Mouse (Mus musculus): ENCODE measurements around the gene Pxk.

Pxk gene

DNA sequence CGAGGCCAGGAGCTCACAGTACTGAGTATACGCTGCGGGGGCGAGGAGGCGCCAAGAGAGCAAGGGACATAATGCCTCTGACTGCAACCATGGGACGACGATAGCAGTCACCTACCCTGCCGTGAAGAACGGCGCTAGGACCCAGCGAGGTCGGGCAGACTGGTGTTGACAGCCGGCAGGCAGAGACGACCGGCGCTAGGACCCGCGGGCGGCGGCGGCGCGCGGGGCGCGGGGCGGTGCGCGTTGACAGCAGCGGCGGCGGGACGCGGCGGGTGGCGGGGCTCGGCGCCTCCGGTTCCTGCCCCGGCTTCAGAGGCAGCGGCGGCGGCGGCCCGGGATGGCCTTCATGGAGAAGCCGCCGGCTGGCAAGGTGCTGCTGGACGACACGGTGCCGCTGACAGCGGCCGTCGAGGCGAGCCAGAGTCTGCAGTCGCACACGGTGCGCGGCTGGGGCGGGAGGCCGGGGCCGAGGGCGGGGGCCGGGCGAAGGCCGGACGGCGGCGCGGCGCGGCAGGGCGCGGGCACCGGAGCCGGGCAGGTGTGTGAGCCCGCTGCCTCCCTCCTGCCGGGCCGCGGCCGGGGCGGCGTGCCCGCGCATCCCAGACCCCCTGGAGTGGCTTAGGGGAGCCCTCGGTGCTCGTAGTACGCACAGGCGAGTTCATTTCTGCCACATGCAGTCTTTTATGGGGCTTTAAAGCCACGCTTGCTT, at the start of gene Pxk:
TSS of gene Pxk (plus strand) at position 234 of the 709 bp plus-strand sequence.
- DNase-seq, result peak; percentile 95

DNA sequence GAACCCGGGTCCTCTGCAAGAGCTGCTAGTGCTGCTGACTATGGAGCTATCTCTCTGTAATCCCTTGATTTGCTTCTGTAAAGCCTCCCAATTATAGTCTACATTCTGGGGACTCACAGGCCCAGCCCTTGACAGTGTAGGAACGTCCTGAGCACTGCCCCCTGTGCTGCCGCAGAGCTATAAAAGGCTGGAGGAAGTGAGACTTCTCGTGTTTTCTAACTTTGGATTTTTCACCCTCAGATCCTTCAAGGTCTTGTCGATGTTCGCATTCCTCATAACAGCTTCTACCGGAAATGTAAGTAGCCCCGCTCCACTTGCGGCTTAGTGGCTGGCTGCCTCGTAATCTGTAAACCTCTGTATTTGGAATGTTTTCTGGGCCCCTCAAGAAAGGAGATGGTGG, 48.7 kb upstream of the Pxk start:
- DNase-seq, result no peak

DNA sequence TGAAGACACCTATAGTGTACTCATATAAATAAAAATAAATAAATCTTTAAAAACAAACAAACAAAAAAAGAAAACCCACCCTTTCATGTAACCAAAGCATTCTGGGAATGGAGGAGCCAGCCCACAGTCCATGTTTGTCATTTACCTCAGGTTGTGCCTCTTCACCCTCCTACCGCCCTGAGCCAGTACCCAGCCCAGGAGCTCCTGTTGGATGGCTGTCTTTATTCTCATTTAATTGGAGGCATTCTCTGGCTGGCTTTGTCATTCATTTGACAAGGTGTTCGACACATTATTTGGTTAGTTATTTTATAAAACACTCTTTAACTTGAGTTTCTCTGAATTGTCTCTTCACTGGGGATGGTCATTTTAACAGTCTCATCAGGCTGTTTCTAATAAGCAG, 46.1 kb upstream of the Pxk start:
- no peak for DNase-seq

DNA sequence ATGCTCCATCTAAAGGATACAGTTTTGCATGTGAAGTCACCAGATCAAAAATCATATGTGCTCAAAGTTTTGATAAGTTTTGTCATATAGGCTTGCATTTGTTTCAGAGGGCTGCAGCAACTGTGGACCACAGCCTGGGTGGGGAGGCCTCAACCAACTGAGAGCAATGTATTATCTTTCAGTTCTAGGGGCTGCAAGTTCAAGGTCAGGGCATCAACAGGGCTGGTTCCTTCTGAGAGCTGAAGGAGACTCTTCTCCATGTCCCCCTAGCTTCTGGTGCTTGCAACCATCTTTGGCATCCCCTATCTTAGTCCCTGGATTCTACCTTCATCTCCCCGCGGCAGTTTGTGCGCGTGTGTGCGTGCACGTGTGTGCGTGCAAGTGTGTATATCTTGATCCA, 45.4 kb upstream of the Pxk start:
- DNase-seq, result no peak

DNA sequence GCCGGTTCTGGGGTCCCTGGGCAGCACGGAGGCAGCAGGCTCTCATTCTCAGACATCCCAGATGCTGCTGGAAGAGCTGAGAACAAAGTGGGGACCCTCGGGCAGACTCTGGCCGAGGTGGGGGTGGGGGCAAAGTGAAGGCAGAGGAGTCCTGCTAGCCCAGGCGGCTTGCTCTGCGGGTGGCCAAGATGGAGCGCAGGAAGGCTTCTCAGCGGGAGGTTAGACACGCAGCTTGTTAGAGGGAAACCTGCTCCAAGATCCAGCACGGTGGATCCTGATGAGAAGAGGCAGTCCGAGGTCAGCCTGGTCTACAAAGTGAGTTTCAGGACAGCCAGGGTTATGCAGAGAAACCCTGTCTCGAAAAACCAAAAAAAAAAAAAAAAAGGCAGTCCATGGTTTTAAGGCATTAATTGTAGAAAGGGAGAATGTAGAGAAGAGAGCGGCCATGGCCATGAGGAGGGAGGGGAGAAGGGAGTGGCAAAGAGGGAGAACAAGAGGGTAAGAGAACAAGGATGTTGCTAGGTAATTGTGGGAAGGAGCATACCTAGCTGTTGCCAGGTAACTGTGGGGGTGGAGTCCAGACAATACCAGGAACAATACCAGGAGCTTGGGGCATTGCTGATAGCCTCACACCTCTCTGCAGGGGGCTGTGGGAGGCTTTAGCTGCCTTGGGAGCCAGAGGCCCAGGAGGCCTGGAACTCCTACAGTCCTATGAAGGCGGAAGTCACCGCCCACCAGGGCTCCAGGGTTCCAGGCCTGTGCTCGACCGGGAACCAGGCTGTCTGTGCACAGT, 43.5 kb upstream of the Pxk start:
- no peak for DNase-seq

DNA sequence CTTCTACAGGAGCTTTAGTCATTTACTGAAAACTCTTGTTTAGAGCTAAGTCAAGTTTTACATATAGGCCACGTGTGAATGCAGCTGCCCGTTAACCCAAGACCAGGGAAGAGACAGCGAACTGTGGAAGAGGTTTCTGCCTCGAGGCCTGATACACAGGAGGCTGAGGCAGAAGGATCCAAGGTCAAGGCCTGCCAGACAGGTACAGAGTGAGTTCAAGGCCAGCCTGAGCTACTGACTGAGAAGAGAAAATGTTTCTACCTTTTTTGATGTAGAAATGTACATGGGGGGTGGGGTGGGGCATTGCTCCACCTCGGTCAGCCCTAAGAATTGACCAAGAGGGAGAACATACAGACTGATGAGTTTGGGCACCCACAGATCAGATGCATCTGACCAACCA, 41.9 kb upstream of the Pxk start:
- no peak for DNase-seq

DNA sequence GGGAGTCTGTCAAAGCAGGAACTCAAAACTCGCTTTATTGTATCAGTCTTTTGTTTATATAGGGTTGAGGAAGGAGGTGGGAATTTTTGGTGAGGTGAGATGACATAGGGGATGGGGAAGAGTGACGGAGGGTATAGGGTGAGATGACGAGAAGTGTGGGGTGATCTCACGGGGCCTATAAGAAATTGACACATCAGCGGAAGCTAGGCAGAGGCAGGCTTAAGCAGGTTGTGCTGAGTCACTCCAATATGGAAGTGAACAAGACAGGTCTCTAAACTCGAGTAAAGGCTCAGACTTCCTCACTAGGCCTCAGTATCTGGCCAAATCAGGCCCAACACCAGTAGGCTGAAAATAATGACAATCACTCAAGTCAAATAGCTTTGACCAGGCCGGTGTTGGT, 38.1 kb upstream of the Pxk start:
- no peak for DNase-seq

DNA sequence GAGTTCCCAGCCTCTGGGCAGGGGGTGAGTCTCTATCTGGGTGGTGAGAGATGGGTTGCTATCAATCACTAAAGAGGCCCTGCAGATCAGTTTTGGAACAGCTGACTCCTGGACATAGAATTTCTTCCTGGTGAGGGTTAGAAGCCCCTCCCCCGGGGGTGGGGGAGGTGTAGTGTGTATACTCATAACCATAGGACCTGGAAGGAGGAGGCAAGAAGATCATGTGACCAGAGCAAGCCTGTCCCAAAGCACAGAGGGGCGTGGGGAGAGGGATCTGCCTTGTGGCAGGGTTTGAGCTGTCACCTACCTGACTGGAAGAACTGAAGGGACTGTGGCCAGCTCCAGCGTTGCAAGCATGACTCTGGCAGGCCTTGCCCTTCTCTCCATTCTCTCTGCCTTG, 35.9 kb upstream of the Pxk start:
- DNase-seq, result peak in 1 of 2 experiments; percentile 14

DNA sequence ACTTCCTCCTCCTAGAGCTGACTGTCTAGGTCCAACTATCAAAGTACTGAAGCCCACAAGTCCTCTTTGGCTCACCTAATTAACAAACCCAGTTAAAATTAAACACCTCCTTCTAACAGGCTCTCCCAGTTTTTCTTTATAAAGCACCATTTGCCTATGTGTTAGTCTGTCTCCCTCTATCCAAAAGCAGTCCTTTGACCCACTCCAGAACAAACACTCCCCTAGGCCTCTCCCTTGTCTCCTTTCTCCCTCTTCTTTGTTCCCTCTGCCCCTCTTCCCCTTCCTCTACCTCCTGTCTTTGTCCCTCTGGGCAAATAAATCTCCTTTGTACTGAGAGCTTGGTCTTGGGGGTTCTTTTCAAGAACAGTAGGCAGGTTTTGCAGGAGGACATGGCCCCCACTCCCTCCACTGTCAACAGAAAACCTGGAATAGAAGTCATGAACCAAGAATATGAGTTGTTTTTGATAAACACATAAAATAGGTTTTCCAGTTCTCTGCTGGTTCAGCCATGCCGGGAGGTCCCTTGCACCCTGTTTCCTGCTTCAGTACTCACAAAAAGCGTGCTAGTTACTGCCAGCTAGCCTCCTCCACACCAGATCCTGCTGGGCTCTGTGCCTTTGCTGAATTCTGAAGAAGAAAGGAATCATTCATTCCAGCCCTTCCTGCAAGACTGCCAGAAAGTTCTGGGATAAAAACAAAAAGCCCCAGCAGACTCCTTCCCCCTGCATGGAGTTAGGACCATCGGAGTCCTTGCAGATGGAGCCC, 35.3 kb upstream of the Pxk start:
- peak in 1 of 2 experiments; percentile 22 for DNase-seq

DNA sequence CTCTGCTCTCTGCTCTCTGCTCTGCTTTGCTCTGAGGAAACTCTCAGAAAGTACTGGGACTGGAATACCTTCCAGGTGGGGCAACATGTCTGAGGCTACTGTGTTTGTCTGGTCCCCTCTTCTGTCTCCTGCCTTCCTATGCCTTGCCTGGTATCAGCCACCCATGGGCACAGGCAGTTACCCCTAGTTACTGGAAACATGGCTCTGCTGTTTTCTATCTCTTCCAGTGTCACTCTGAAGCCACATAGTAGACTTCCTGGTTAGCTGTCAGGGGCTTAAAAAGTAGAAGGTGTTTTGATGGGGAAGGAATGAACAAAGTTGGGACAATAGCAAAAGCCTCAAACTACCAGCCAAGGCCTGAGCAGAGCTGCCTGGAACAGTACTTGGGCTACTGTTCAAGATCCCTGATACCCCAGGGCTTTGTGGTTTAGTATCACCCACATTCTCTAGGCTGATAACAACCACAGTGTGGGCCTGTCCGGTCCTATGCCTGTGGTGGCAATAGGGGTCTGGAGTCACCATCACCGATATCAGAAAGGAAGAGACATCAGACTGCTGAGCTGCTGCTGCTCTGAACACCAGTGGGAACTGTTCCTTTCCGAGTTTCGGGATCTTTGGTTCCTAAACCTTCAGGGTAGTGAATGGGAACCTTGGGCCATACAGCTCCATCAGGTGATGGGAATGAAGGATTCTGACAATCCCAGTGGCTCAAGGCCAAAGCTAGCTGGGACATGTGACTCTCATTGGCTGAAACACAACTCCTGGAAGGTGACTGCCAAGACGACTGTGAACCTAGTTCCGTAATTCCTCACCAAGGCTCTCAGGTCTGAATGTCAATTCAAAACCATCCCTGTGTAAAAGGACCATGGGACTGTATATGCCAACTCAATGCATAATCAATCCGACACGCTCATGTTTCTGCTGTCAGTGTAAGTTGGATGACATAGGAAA, 33.9 kb upstream of the Pxk start:
- DNase-seq, result no peak

DNA sequence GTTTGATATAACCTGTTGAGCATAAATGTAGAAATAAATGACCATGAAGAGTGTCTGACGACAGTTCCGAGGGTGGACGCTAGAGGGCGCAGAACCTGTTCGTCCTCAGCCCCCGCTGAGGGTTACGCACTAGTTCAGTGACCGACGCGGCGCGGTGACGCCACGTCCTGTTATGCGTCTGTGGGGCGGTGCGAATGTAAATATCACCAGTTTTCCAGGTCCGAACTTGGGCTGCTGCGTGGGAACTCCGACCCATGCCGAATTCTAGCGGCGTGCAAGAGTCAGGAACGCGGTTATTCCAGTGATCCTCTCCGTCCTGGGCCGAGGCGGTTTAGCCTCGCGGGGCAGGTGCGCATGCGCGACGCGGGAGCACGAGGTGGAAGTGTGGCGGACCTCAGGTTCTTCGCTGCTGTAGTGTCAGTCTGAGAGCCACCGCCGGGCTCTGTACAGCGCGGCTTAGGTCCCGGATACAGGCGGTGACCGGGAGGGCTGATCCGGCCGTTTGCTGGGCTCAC, 17.8 kb upstream of the Pxk start, which contains the start of gene Rpp14:
TSS of gene Rpp14 (plus strand) at position 203 of the 515 bp plus-strand sequence.
- DNase-seq, result peak; percentile 97 to 98

DNA sequence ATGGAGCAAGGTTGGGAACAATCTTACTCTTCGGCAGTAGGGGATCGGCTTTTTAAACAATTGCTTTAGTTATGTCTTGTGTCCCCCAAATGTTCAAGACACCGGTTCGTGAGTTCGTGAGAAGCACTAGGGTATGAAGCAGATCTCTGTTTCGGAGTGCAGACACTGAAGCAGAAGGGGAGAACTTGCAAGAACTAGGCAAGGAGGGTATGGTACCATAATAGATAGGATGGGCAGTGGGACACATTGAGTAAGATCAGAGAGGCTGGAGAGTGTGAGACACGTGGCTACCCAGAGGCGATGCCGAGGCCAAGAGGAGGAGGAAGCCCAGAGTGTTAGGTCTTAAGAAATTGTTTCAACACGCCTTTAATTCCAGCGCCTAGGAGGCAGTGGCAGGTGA, 17.3 kb upstream of the Pxk start:
- DNase-seq, result peak; percentile 13 to 52

DNA sequence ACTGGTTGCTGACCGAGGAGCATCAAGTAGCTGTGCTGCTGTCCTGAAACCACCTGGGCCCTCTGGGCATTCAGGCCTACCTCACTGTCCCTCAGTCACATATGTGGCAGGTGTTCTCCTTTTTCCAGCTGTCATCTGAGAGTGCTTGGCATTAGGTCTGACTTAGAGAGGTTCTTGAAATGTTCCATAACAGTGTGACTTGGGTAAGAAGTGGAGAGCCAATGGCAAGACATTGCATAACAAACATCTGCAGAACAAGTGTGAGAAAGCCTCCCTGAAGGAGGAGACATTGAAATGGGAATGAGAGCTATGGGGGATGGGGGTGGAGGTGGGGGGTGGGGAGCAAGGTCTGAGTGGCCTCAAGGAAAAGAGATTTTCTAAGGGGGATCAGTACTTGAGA, 15.1 kb upstream of the Pxk start:
- no peak for DNase-seq

DNA sequence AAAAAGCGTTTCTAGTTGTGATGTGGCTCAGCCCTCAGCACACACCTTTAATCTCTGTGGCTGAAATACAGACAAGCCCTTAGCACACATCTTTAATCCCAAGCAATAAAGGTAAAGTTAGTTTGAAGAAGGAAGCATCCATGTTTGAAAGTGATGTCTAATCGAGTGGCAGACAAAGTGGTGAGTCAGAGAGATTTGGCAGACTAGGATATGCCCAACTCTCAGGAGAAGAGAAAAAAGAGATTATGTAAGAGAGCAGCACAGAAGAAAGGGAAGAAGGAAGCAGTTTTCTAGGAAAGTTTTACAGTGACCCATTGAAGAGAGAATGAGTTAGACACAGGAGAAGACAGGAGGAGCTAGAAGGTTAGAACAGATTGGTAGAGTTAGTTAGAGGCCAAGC, 9.0 kb upstream of the Pxk start:
- no peak for DNase-seq

DNA sequence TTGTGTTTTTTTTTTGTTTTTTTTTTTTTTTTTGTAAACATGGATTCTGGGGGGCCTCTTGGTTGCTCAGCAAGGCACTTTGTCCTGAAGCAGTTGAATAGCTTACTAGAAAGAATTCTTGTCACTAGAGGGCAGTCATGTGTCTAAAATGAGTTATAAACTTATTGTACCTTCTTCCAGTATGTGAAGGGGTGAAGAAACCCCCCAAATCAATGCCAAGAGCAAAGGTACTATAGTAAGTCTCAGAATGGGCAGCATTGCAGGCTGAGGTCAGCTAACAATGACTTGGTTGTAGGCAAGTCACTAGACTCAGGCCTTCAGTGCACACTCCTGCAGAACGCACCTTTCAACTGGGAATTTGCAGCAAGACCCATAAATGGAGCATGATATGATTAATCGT, 5.4 kb upstream of the Pxk start:
- no peak for DNase-seq

DNA sequence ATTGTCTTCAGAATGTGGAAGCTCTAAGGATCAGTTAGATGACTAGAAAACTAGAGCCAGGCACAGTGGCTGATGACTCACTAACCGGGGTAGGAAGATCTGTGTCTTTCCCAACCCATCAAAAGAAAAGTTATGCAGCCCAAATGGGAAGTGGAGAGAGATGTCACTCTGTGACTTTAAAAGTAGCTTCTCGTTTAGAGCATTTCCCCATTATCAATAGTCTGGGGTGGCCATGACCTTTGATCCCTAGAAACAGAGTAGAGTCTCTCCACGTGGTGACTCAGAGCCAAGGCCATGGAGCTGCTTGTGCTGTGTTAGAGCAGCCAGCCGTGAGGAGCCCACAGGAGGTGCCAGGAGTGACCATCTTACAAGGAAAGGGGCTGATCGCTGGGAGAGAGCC, 4.6 kb upstream of the Pxk start:
- DNase-seq, result no peak

DNA sequence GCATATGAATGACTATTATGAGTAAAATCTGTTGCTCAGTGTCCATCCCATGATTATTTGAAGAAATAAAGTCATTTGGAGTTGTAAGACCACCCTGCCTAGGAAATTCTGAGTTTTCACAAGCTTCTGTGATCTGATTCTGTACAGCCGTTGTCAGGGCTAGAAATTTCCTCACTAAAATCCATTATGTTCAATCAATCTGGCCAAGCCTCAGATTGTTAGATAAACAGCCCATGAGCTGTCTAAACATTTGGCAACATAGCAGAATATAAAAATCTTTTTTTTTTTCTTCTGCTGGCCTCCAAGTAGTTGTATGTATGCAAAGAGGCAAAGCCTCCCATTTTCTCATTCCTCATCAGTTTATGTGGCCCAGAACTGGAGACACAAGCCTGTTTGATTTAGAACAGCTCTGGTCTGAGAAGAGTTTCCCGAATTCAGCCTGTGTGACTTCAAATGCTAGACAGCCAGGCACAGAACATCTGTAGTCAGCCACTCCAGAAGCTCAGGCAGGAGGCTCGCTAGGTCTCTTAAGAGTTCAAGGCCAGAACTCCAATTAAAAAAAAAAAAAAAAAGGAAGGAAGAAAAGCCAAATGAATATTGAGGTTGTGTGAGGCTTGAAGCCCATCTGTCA, 3.0 kb upstream of the Pxk start:
- no peak for DNase-seq

DNA sequence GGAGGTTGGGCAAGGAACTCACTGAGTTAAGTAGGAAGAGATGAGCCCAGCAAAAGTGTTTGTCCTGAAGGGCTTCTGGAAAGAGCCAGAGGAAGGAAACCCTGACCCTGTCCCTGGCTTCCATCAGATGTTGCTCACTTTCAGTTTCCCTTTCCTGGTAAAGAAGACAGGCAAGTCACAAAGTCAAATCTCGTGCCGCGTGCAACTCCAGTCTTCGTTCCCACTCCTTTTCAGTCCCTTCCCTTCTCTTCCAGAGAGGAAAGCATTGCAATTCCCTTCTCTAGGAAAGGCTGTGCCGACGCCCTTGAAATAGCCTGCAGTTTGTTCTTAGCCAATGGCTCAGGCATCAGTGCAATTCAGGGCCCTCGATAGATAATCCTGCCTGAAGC, 2.5 kb upstream of the Pxk start:
- peak; percentile 27 to 32 for DNase-seq

DNA sequence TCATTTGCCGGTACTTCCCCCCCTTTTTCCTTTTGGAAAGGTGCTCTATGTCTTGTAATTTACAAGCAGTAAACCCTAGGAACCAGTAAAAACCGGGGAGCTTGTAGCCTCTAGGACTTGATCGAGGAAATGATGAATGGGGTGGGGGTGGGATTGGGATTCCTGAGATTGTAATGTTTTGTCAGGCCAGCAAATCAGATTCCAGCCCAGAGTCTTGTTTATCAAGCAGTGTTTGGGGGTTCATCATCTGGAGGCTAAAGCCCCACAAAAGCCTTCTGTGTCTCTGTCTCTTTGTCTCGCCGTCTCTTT, 630 bp downstream of the Pxk start:
- DNase-seq, result no peak

DNA sequence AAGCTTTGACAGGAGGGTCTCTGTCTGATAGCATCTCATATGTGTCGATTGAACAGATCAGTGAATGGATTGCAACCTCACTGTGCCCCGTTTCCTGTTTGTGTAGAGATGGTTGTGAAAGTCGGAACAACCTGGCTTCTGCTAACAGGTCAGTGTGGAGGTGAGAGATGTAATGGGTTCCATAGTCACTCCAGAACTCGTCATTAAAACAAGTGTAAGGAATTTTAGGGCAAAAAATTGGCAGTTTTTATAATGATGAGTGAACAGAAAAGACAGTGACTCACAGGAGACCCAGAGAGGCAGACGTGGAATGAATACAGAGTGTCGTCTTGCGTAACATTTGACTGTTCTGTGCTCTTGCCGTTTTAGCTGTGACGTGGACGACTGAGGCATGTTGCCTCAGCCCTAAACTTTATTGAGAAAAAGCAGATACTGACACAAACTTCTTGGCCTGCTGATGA, 1.6 kb downstream of the Pxk start:
- DNase-seq, result no peak

DNA sequence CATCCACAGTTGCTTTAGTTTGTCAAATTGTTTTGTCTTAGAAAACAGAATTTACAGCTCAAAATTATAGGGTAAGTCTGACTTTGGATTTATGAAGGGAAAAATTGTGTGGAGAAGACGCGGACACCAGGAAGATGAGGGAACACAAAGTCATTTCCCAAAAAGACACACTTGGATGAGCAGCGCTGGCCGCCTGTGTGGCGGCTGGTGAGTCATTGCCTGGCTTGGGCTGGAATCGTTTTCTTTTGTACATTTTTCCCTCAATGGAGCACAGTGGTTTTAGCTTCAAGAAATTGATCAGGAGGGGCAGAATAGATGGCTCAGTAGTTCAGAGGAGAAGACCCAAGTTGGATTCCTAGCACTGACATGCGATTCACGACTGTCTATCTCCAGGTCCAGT, 3.9 kb downstream of the Pxk start:
- no peak for DNase-seq

DNA sequence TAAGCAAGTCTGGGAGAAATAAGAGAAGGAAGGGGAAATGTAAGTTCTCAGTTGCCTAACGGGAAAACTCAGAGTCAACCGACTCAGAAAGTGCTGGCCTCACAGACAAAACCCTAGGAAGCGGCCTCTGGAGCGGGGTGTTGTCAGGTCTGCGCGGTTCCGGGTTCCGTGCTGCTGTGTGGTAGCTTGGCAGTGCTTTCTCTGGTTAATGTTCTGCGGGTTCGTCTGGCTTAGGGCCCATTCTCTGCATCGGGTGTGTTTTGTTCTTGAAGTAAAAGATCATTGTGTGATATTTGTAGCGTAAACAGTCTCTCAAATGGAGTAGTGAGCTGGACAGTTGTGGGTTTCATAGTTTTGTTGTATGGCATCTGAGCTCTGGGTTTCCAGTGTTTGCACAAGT, 4.7 kb downstream of the Pxk start:
- peak; percentile 50 to 52 for DNase-seq

Measured in kidney, postnatal 4 days (tissue).